Mouse (Mus musculus): ENCODE measurements around the gene Ppp1r21. TPM values are rescaled to one million over a fixed set of nuclear protein-coding genes. Genes with fewer than 3 reads are reported as not detected.
A peak's percentile ranks its signal among the peaks of the same experiment; 100 is the strongest.

Ppp1r21 gene
- polyA plus RNA-seq (2012; rRNA removed) = 82.2 and 86.6 TPM in 2 replicates

DNA sequence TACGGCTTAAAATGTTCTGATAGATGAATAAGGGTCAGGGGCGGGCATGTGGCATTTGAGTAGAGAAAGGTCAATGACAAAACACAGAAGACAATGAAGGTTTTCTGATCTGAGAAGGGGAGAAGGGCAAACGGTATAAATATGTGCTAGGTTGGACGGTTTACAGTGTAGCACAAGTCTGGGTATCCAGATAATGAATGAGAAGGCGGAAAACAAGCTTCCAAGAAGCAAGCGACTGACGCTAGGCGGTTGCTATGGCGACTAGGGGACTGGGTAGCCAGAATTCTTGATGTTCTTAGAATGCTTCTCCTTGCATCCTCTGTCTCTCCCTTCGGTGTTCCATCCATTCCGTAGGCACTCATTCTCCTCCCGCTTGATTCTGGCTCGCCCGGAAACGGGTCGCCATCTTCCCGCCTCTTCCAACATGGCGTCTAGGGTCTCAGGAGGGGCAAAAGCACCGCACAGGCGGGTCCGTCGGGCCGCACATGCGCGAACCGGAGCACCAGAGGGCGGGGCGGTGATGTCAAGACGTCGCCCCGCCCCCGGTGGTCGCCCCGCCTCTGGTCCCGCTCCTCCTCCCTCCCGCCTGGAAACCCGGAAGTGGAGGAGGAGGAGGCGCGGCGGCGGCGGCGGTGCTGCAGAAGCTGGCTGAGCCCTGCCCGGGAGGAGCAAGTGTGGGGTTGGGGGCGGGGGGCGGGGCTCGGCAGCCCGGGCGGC lies at the start of gene Ppp1r21:
Gene Ppp1r21, plus strand, starts transcription at position 600 of the 717 bp plus-strand sequence.
- H3K27ac ChIP-seq (ENCODE audit: insufficient read depth, low read length) = peak within 1 kb of the TSS; percentile 66
- TF ChIP-seq CTCF (IDR thresholded peaks at IDR 0.05; ENCODE audit: extremely low read depth, insufficient read depth, low read length) = no peak
- TF ChIP-seq POLR2A (IDR thresholded peaks at IDR 0.05; ENCODE audit: extremely low read depth, insufficient read depth, low read length) = peak; percentile 88
- H3K4me3 ChIP-seq (ENCODE audit: insufficient read depth, low read length) = peak within 1 kb of the TSS; percentile 74
- H3K4me1 ChIP-seq (ENCODE audit: control insufficient read depth, insufficient read depth, low read length) = peaks cover 6% of the 10 kb centered on the region; the same call in 1 of the 2 replicates

- TF ChIP-seq POLR2A (IDR thresholded peaks at IDR 0.05; ENCODE audit: extremely low read depth, insufficient read depth, low read length) (no peak), CTCF (IDR thresholded peaks at IDR 0.05; ENCODE audit: extremely low read depth, insufficient read depth, low read length) (no peak)
- Histone ChIP-seq H3K4me3 (ENCODE audit: insufficient read depth, low read length) (no peak overlapping the region), H3K27ac (ENCODE audit: insufficient read depth, low read length) (no peak overlapping the region), H3K4me1 (ENCODE audit: control insufficient read depth, insufficient read depth, low read length) (no peaks in the 10 kb centered on the region)
Observed at GRCm38 (mm10) chr17:88480369-88480768, 49.5 kb upstream of the Ppp1r21 start.

- Histone ChIP-seq H3K27ac (ENCODE audit: insufficient read depth, low read length) (no peak overlapping the region), H3K4me1 (ENCODE audit: control insufficient read depth, insufficient read depth, low read length) (no peaks in the 10 kb centered on the region), H3K4me3 (ENCODE audit: insufficient read depth, low read length) (no peak overlapping the region)
- no peak for TF ChIP-seq POLR2A (IDR thresholded peaks at IDR 0.05; ENCODE audit: extremely low read depth, insufficient read depth, low read length)
- no peak for TF ChIP-seq CTCF (IDR thresholded peaks at IDR 0.05; ENCODE audit: extremely low read depth, insufficient read depth, low read length)
Observed at GRCm38 (mm10) chr17:88481062-88481461, 48.9 kb upstream of the Ppp1r21 start.

DNA sequence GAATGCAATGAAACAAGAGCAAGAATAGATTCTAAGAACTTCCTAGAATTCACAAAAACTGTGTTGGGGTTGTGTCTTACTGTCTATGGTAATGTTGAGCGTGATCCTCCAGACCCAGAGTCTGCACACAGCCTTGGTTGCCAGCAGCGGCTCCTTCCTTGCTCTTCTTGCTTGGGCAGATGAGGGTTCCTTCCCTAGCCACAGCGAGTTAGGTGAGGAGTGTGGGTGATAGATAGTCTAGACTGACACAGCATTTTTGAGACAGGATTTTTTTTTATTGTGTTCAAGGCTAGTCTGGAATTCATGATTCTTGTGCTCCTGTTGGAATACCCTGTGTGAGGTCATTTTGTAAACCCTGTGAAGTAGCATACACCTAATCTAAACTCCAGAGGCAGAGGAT lies 48.3 kb upstream of the Ppp1r21 start:
- Histone ChIP-seq H3K4me1 (ENCODE audit: control insufficient read depth, insufficient read depth, low read length) (no peaks in the 10 kb centered on the region), H3K4me3 (ENCODE audit: insufficient read depth, low read length) (no peak overlapping the region), H3K27ac (ENCODE audit: insufficient read depth, low read length) (no peak overlapping the region)
- TF ChIP-seq CTCF (IDR thresholded peaks at IDR 0.05; ENCODE audit: extremely low read depth, insufficient read depth, low read length) (no peak), POLR2A (IDR thresholded peaks at IDR 0.05; ENCODE audit: extremely low read depth, insufficient read depth, low read length) (no peak)

DNA sequence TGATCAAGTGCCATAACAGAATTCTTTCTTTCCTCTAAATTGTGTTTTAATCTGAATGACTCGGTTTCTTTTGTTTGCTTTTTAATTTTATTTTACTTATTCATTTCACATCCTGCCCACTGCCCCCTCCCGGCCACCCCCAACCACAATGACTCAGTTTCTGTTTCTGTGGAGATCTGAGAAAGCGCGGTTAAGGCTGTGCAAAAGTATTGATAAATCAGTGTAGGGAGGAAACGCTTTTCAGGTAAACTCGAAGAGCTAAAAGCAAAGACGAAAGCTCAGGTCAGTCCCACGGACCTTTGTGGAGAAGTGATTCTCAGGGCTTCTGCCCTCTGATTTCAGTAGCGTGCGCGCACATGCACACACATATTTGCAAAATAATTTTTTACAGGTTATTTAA lies 45.4 kb upstream of the Ppp1r21 start:
- H3K4me1 ChIP-seq (ENCODE audit: control insufficient read depth, insufficient read depth, low read length) = no peaks in the 10 kb centered on the region
- no peak overlapping the region for H3K27ac ChIP-seq (ENCODE audit: insufficient read depth, low read length)
- no peak overlapping the region for H3K4me3 ChIP-seq (ENCODE audit: insufficient read depth, low read length)
- TF ChIP-seq POLR2A (IDR thresholded peaks at IDR 0.05; ENCODE audit: extremely low read depth, insufficient read depth, low read length) (no peak), CTCF (IDR thresholded peaks at IDR 0.05; ENCODE audit: extremely low read depth, insufficient read depth, low read length) (no peak)

GRCm38 (mm10) chr17:88484951-88485350 lies 45.0 kb upstream of the Ppp1r21 start:
- H3K4me1 ChIP-seq (ENCODE audit: control insufficient read depth, insufficient read depth, low read length) = no peaks in the 10 kb centered on the region
- H3K4me3 ChIP-seq (ENCODE audit: insufficient read depth, low read length) = no peak overlapping the region
- no peak overlapping the region for H3K27ac ChIP-seq (ENCODE audit: insufficient read depth, low read length)
- TF ChIP-seq POLR2A (IDR thresholded peaks at IDR 0.05; ENCODE audit: extremely low read depth, insufficient read depth, low read length) = no peak
- TF ChIP-seq CTCF (IDR thresholded peaks at IDR 0.05; ENCODE audit: extremely low read depth, insufficient read depth, low read length) = no peak

DNA sequence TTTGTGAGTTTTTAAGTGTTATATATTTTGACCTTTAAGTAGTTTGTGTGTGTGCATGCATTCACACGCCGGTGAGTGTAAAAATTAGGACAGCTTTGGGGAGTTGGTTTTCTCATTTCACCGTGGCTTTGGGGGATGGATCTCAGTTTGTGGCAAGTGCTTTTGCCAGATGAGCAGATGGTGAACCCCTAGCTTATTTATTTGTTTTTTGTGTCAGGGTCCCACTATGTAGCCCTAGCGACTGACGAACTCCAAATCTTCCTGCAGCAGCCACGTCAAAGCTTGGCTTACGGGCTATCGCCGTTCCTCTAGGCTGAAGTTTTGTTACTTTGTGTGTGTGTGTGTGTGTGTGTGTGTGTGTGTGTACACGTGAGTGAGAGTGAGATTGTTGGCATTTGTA lies 39.4 kb upstream of the Ppp1r21 start:
- H3K27ac ChIP-seq (ENCODE audit: insufficient read depth, low read length) = no peak overlapping the region
- H3K4me3 ChIP-seq (ENCODE audit: insufficient read depth, low read length) = no peak overlapping the region
- H3K4me1 ChIP-seq (ENCODE audit: control insufficient read depth, insufficient read depth, low read length) = peaks cover 3% of the 10 kb centered on the region; the same call in 1 of the 2 replicates
- no peak for TF ChIP-seq CTCF (IDR thresholded peaks at IDR 0.05; ENCODE audit: extremely low read depth, insufficient read depth, low read length)
- no peak for TF ChIP-seq POLR2A (IDR thresholded peaks at IDR 0.05; ENCODE audit: extremely low read depth, insufficient read depth, low read length)

GRCm38 (mm10) chr17:88491366-88492106 lies 38.4 kb upstream of the Ppp1r21 start:
- peak; percentile 19; the same call in 1 of the 2 replicates for TF ChIP-seq CTCF (IDR thresholded peaks at IDR 0.05; ENCODE audit: extremely low read depth, insufficient read depth, low read length)
- no peak for TF ChIP-seq POLR2A (IDR thresholded peaks at IDR 0.05; ENCODE audit: extremely low read depth, insufficient read depth, low read length)

DNA sequence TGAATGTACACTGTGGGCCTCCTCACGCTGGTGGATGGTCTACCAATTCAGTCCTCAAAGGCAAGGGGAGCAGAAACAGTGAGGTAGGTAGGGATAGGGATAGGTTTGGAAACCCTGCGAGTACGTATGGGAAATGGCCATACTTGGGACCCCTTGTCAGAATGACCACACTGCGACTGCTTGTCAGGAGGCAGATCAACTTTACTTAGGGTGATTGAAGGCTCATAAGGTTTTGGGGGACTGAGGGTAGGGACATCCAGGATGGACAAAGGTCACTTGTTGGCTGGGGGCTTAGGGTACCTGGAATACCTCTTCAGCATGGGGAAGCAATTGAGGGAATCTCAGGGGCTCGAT lies 37.8 kb upstream of the Ppp1r21 start:
- no peak overlapping the region for H3K27ac ChIP-seq (ENCODE audit: insufficient read depth, low read length)
- no peak overlapping the region for H3K4me3 ChIP-seq (ENCODE audit: insufficient read depth, low read length)
- H3K4me1 ChIP-seq (ENCODE audit: control insufficient read depth, insufficient read depth, low read length) = peaks cover 3% of the 10 kb centered on the region; the same call in 1 of the 2 replicates
- TF ChIP-seq CTCF (IDR thresholded peaks at IDR 0.05; ENCODE audit: extremely low read depth, insufficient read depth, low read length) (no peak), POLR2A (IDR thresholded peaks at IDR 0.05; ENCODE audit: extremely low read depth, insufficient read depth, low read length) (no peak)

More at GRCm38 (mm10) chr17:88491366-88492106, 38.4 kb upstream of the Ppp1r21 start:
- Histone ChIP-seq H3K4me3 (ENCODE audit: insufficient read depth, low read length) (no peak overlapping the region), H3K27ac (ENCODE audit: insufficient read depth, low read length) (no peak overlapping the region), H3K4me1 (ENCODE audit: control insufficient read depth, insufficient read depth, low read length) (peaks cover 3% of the 10 kb centered on the region; the same call in 1 of the 2 replicates)
